Mouse (Mus musculus): ENCODE data around the gene Ccdc85c. TPM values are rescaled to one million over a fixed set of nuclear protein-coding genes. Genes with fewer than 3 reads are reported as not detected.
A peak's percentile ranks its signal among the peaks of the same experiment; 100 is the strongest.

Gene Ccdc85c
- total and polyA plus RNA-seq, 3 experiments, result 27.1 to 43.9 (median 39.2) TPM

GRCm38 (mm10) chr12:108274313-108274595, 971 bp downstream of the Ccdc85c start:
- peak overlapping the region; percentile 66 for H3K4me3 ChIP-seq
- DNase-seq, result no peak
- peaks cover 21% of the 10 kb centered on the region for H3K4me1 ChIP-seq (ENCODE audit: control insufficient read depth, insufficient read depth, low read length)
- no peaks in the 10 kb centered on the region for H3K27me3 ChIP-seq (ENCODE audit: control insufficient read depth, insufficient read depth, low read length)
- peak overlapping the region; percentile 75 for H3K9ac ChIP-seq (ENCODE audit: low read depth, low read length)
- intact Hi-C loops (cut with DNase I), result no loop called here
- TF ChIP-seq CTCF (IDR thresholded peaks at IDR 0.05), result no peak
- TF ChIP-seq POLR2A (IDR thresholded peaks at IDR 0.05; ENCODE audit: insufficient read depth, low read depth, low read length), result no peak
- TF ChIP-seq EP300 (IDR thresholded peaks at IDR 0.05; ENCODE audit: insufficient read depth, low read depth, low read length), result no peak
- 2% methylated on average over 35 of the region's 35 CpGs for whole genome bisulfite sequencing
- H3K27ac ChIP-seq, result no peak overlapping the region; the same call in 1 of the 2 replicates
- peaks cover 2% of the 10 kb centered on the region for H3K36me3 ChIP-seq (ENCODE audit: control insufficient read depth, insufficient read depth, low read length)
- H3K79me2 ChIP-seq (replicated peaks; ENCODE audit: control insufficient read depth, insufficient read depth, low read length), result no peaks in the 10 kb centered on the region

- Histone ChIP-seq H3K9ac (ENCODE audit: low read depth, low read length) (peak overlapping the region; percentile 75), H3K36me3 (ENCODE audit: control insufficient read depth, insufficient read depth, low read length) (peaks cover 2% of the 10 kb centered on the region), H3K4me3 (peak overlapping the region; percentile 66), H3K79me2 (replicated peaks; ENCODE audit: control insufficient read depth, insufficient read depth, low read length) (no peaks in the 10 kb centered on the region), H3K27me3 (ENCODE audit: control insufficient read depth, insufficient read depth, low read length) (no peaks in the 10 kb centered on the region), H3K4me1 (ENCODE audit: control insufficient read depth, insufficient read depth, low read length) (peaks cover 23% of the 10 kb centered on the region), H3K27ac (peak overlapping the region; percentile 24)
- TF ChIP-seq CTCF (IDR thresholded peaks at IDR 0.05) (no peak), POLR2A (IDR thresholded peaks at IDR 0.05; ENCODE audit: insufficient read depth, low read depth, low read length) (no peak), EP300 (IDR thresholded peaks at IDR 0.05; ENCODE audit: insufficient read depth, low read depth, low read length) (no peak)
- no peak for DNase-seq
- intact Hi-C loops (cut with DNase I), result loop anchor here (2.0 kb wide), 1 partner anchor 39 kb away; no protein-coding TSS in a partner anchor
- WGBS, result 17% methylated on average over 21 of the region's 21 CpGs
Observed at GRCm38 (mm10) chr12:108273466-108274312, 1.5 kb downstream of the Ccdc85c start.

- Histone ChIP-seq H3K9ac (ENCODE audit: low read depth, low read length) (no peak overlapping the region), H3K36me3 (ENCODE audit: control insufficient read depth, insufficient read depth, low read length) (peaks cover 2% of the 10 kb centered on the region), H3K27me3 (ENCODE audit: control insufficient read depth, insufficient read depth, low read length) (no peaks in the 10 kb centered on the region), H3K4me1 (ENCODE audit: control insufficient read depth, insufficient read depth, low read length) (peaks cover 31% of the 10 kb centered on the region), H3K4me3 (0 out of 2 replicates have a peak overlapping the region, but pooled peaks have one; percentile 14), H3K27ac (peak overlapping the region; percentile 65), H3K79me2 (replicated peaks; ENCODE audit: control insufficient read depth, insufficient read depth, low read length) (no peaks in the 10 kb centered on the region)
- DNase-seq, result no peak
- intact Hi-C loops (cut with DNase I), result loop anchor here (2.0 kb wide), 1 partner anchor 37 kb away; no protein-coding TSS in a partner anchor
- no peak for TF ChIP-seq EP300 (IDR thresholded peaks at IDR 0.05; ENCODE audit: insufficient read depth, low read depth, low read length)
- 35% methylated on average over 7 of the region's 7 CpGs for WGBS
Observed at GRCm38 (mm10) chr12:108272143-108272635, 3.0 kb downstream of the Ccdc85c start.

DNA sequence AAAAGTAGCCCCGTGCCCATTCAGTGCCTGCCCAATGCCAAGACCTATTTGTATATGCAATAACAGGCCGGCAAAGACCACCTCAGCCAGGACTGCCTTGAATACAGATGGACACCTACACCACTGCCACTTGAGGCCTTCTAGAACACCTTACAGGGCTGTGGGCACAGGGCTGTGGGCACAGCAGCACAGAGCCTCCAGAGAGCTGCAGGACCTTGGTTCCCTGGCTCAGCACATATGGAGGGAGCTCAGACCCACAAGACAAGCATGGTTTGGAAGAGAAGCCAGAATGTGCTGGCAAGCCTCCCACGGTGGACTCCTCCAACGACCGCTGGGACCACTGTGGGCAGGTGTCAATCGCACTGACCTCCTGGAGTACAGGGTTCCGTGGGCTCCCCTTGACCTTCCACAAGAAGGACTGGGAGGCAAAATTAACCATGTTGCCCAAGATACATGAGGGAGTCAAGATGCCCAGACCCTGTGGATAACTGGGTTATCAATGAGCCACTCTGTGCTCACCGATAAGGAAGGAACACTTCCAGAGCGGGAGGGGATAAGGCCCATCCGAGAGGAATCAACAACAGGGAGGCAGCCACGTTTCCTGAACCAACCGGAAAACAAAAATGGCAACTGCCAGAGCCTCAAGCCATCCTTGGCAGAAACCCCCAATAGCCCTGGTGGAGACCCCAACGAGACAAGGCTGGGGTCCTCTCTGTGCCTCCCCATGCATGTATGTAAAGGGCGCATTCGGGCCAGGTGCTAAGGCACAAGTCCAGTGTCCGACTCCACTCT, 3.7 kb downstream of the Ccdc85c start:
- no peaks in the 10 kb centered on the region for H3K27me3 ChIP-seq (ENCODE audit: control insufficient read depth, insufficient read depth, low read length)
- WGBS, result 49% methylated on average over 16 of the region's 16 CpGs
- no peak for TF ChIP-seq CTCF (IDR thresholded peaks at IDR 0.05)
- TF ChIP-seq POLR2A (IDR thresholded peaks at IDR 0.05; ENCODE audit: insufficient read depth, low read depth, low read length), result no peak
- DNase-seq, result no peak
- H3K9ac ChIP-seq (ENCODE audit: low read depth, low read length), result no peak overlapping the region
- H3K4me3 ChIP-seq, result no peak overlapping the region; the same call in 1 of the 2 replicates
- H3K36me3 ChIP-seq (ENCODE audit: control insufficient read depth, insufficient read depth, low read length), result peaks cover 2% of the 10 kb centered on the region
- H3K79me2 ChIP-seq (replicated peaks; ENCODE audit: control insufficient read depth, insufficient read depth, low read length), result no peaks in the 10 kb centered on the region
- peak overlapping the region; percentile 65 for H3K27ac ChIP-seq
- intact Hi-C loops (cut with DNase I), result loop anchor here (2.0 kb wide), 1 partner anchor 37 kb away; no protein-coding TSS in a partner anchor
- H3K4me1 ChIP-seq (ENCODE audit: control insufficient read depth, insufficient read depth, low read length), result peaks cover 35% of the 10 kb centered on the region

DNA sequence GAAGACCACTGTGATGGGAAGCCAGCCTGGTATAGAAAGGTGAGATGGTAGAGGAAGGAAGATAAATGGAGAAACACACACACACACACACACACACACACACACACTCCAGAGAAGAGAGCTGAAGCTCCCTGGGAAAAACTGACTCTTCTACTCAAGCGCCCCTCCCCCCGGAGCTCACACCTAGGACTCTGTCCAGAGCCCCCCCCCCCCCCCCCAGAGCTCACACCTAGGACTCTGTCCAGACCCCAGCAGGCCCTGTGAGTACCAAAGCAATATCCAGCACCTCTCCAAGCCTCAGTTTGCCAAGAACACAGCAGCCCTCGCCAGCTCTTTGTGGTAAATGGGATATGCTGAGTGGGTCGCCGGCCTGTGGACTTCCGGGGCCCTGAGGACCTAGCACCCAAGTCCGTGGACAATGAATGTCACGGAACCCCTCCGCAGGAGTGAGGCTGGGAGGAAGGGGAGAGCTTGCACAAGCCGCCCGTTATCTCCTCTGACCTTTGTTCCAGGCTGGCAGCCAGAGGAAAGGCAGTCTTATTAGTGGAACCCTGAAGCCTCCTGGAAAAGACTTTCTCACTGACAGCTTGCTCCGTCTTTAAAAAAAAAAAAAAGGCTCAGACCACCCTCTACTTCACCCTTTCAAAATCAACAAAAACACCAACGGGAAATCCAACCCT, 4.8 kb downstream of the Ccdc85c start:
- Histone ChIP-seq H3K4me1 (ENCODE audit: control insufficient read depth, insufficient read depth, low read length) (peaks cover 40% of the 10 kb centered on the region), H3K9ac (ENCODE audit: low read depth, low read length) (no peak overlapping the region), H3K4me3 (no peak overlapping the region), H3K79me2 (replicated peaks; ENCODE audit: control insufficient read depth, insufficient read depth, low read length) (no peaks in the 10 kb centered on the region), H3K36me3 (ENCODE audit: control insufficient read depth, insufficient read depth, low read length) (peaks cover 2% of the 10 kb centered on the region), H3K27me3 (ENCODE audit: control insufficient read depth, insufficient read depth, low read length) (no peaks in the 10 kb centered on the region), H3K27ac (peak overlapping the region; percentile 65)
- 27% methylated on average over 13 of the region's 13 CpGs for WGBS
- intact Hi-C loops (cut with DNase I), result no loop called here
- TF ChIP-seq CTCF (IDR thresholded peaks at IDR 0.05) (no peak), POLR2A (IDR thresholded peaks at IDR 0.05; ENCODE audit: insufficient read depth, low read depth, low read length) (no peak), EP300 (IDR thresholded peaks at IDR 0.05; ENCODE audit: insufficient read depth, low read depth, low read length) (no peak)
- peak; percentile 55 to 68 for DNase-seq

Measured in heart, adult 2 months (tissue).